Mouse (Mus musculus) heart, embryonic 12.5 days (tissue): Measurements from ENCODE around the gene Wfdc15b. TPM values are rescaled to one million over a fixed set of nuclear protein-coding genes. Genes with fewer than 3 reads are reported as not detected.
"Not testable (repeated sequence)": the region's sequence is repeated elsewhere in the genome, so short reads cannot be mapped to it uniquely, and the experiment has no call there.

Experiments
- ATAC-seq: fragments of 200-750 bp; cut with Nextera tagmentation; 2 replicates; pipeline ENCODE4 v1.8.0; 2017; ENCODE audit warnings: moderate TSS enrichment, moderate library complexity; ENCODE audit not compliant: insufficient number of reproducible peaks, low FRiP score
- H3K27ac ChIP-seq: fragments of 300-500 bp; sonication (generic); 2 replicates; pipeline ENCODE4 v1.5.1; 2016; ENCODE audit warnings: mild to moderate bottlenecking, moderate library complexity; ENCODE audit not compliant: poor library complexity, severe bottlenecking
- H3K27me3 ChIP-seq: fragments of 300-500 bp; sonication (generic); replicated peaks from 2 replicates; pipeline ENCODE4 v1.6.1; 2016; ENCODE audit warnings: mild to moderate bottlenecking, moderate library complexity
- H3K36me3 ChIP-seq: fragments of 300-500 bp; sonication (generic); 2 replicates; pipeline ENCODE4 v1.6.1; 2016; ENCODE audit warnings: mild to moderate bottlenecking, moderate library complexity
- H3K4me1 ChIP-seq: fragments of 300-500 bp; sonication (generic); replicated peaks from 2 replicates; pipeline ENCODE4 v1.6.1; 2016; ENCODE audit warnings: mild to moderate bottlenecking
- H3K4me2 ChIP-seq: fragments of 300-500 bp; sonication (generic); 2 replicates; pipeline ENCODE4 v1.6.1; 2016; ENCODE audit warnings: mild to moderate bottlenecking, moderate library complexity
- H3K4me3 ChIP-seq: fragments of 300-500 bp; sonication (generic); 2 replicates; pipeline ENCODE4 v1.5.1; 2016; ENCODE audit warnings: mild to moderate bottlenecking
- H3K9ac ChIP-seq: fragments of 300-500 bp; sonication (generic); 2 replicates; pipeline ENCODE4 v1.6.1; 2016; ENCODE audit warnings: mild to moderate bottlenecking, moderate library complexity
- H3K9me3 ChIP-seq: fragments of 300-500 bp; sonication (generic); replicated peaks from 2 replicates; pipeline ENCODE4 v1.6.1; 2016; ENCODE audit warnings: mild to moderate bottlenecking, moderate library complexity
- WGBS: fragments of 180-500 bp; shearing (Covaris S2); methylation state at CpG from one replicate; pipeline ENCODE4 v1.1.7; 2016; 5-methylcytosine and 5-hydroxymethylcytosine counted together
- polyA plus RNA-seq: library from polyadenylated mRNA; unstranded; fragments of >200 nt; fragmentation: Nextera tagmentation; extraction: Ambion mirVana; gene quantifications from 2 replicates; pipeline ENCODE4 v1.2.1, GENCODE M21; 2016

The Wfdc15b gene
- not detected in 2 replicates for polyA plus RNA-seq

GRCm38 (mm10) chr2:164221522-164221921, at the start of gene Wfdc15b:
Wfdc15b (minus strand) TSS chr2:164221660.
- Histone ChIP-seq H3K4me2 (no peak within 1 kb of the TSS), H3K9me3 (no peaks in the 10 kb centered on the region), H3K4me3 (no peak within 1 kb of the TSS), H3K4me1 (no peaks in the 10 kb centered on the region), H3K27ac (no peak within 1 kb of the TSS), H3K27me3 (no peaks in the 10 kb centered on the region), H3K9ac (no peak within 1 kb of the TSS), H3K36me3 (no peaks in the 10 kb centered on the region)
- no peak for ATAC-seq
- 76% methylated on average over 11 of the region's 11 CpGs for WGBS

GRCm38 (mm10) chr2:164256540-164256939, 35.1 kb upstream of the Wfdc15b start, which contains the start of gene Svs3b:
Svs3b (minus strand) TSS chr2:164256640.
- H3K36me3 ChIP-seq, H3K4me2 ChIP-seq: not testable (repeated sequence)
- WGBS: 50% methylated on average over 1 of the region's 1 CpGs

GRCm38 (mm10) chr2:164238366-164238765, 16.9 kb upstream of the Wfdc15b start, which contains the start of gene Svs2:
Svs2 (minus strand) TSS chr2:164238466.
- 0 out of 2 replicates have a peak, but pooled peaks cover 6% of the 10 kb centered on the region for H3K4me1 ChIP-seq
- H3K4me3 ChIP-seq: no peak within 1 kb of the TSS
- 82% methylated on average over 3 of the region's 3 CpGs for WGBS
- H3K27ac ChIP-seq: no peak within 1 kb of the TSS
- no peaks in the 10 kb centered on the region for H3K27me3 ChIP-seq
- no peak for ATAC-seq
- no peak within 1 kb of the TSS for H3K9ac ChIP-seq
- H3K36me3 ChIP-seq: no peaks in the 10 kb centered on the region
- no peak within 1 kb of the TSS for H3K4me2 ChIP-seq
- H3K9me3 ChIP-seq: no peaks in the 10 kb centered on the region

More at GRCm38 (mm10) chr2:164256540-164256939, 35.1 kb upstream of the Wfdc15b start, which contains the start of gene Svs3b:
- not testable (repeated sequence) for ATAC-seq, H3K27ac ChIP-seq, H3K9me3 ChIP-seq, H3K4me1 ChIP-seq, H3K9ac ChIP-seq, H3K27me3 ChIP-seq, H3K4me3 ChIP-seq

GRCm38 (mm10) chr2:164232671-164233070, 11.2 kb upstream of the Wfdc15b start:
- Histone ChIP-seq H3K4me3 (no peak overlapping the region), H3K9me3 (no peaks in the 10 kb centered on the region), H3K9ac (no peak overlapping the region), H3K4me2 (no peak overlapping the region), H3K27me3 (no peaks in the 10 kb centered on the region), H3K27ac (no peak overlapping the region), H3K36me3 (no peaks in the 10 kb centered on the region), H3K4me1 (no peaks in the 10 kb centered on the region)
- ATAC-seq: no peak
- WGBS: 82% methylated on average over 8 of the region's 8 CpGs

GRCm38 (mm10) chr2:164228361-164229070, 7.1 kb upstream of the Wfdc15b start:
- no peak for ATAC-seq
- no peak overlapping the region for H3K4me2 ChIP-seq
- H3K9ac ChIP-seq: no peak overlapping the region
- H3K4me1 ChIP-seq: no peaks in the 10 kb centered on the region
- H3K27me3 ChIP-seq: no peaks in the 10 kb centered on the region
- 72% methylated on average over 8 of the region's 8 CpGs for WGBS
- no peak overlapping the region for H3K4me3 ChIP-seq
- H3K9me3 ChIP-seq: no peaks in the 10 kb centered on the region
- H3K27ac ChIP-seq: no peak overlapping the region
- H3K36me3 ChIP-seq: no peaks in the 10 kb centered on the region

GRCm38 (mm10) chr2:164219295-164219694, 2.2 kb downstream of the Wfdc15b start:
- H3K4me3 ChIP-seq: no peak overlapping the region
- no peaks in the 10 kb centered on the region for H3K36me3 ChIP-seq
- H3K27me3 ChIP-seq: no peaks in the 10 kb centered on the region
- no peak overlapping the region for H3K27ac ChIP-seq
- no peaks in the 10 kb centered on the region for H3K4me1 ChIP-seq
- 77% methylated on average over 9 of the region's 9 CpGs for WGBS
- H3K9ac ChIP-seq: no peak overlapping the region
- H3K4me2 ChIP-seq: no peak overlapping the region
- H3K9me3 ChIP-seq: no peaks in the 10 kb centered on the region
- no peak for ATAC-seq

- Histone ChIP-seq H3K9ac (no peak overlapping the region), H3K36me3 (no peaks in the 10 kb centered on the region), H3K9me3 (peaks cover 5% of the 10 kb centered on the region; the same call in 1 of the 2 replicates), H3K4me1 (no peaks in the 10 kb centered on the region), H3K4me2 (no peak overlapping the region), H3K27me3 (no peaks in the 10 kb centered on the region), H3K27ac (no peak overlapping the region), H3K4me3 (no peak overlapping the region)
- ATAC-seq: no peak
- 75% methylated on average over 5 of the region's 5 CpGs for WGBS
Measured at GRCm38 (mm10) chr2:164212711-164213110, 8.7 kb downstream of the Wfdc15b start.

GRCm38 (mm10) chr2:164210892-164211291, 10.6 kb downstream of the Wfdc15b start:
- Histone ChIP-seq H3K9me3 (peaks cover 5% of the 10 kb centered on the region; the same call in 1 of the 2 replicates), H3K27ac (no peak overlapping the region), H3K9ac (no peak overlapping the region), H3K4me1 (no peaks in the 10 kb centered on the region), H3K27me3 (no peaks in the 10 kb centered on the region), H3K36me3 (no peaks in the 10 kb centered on the region), H3K4me3 (no peak overlapping the region), H3K4me2 (no peak overlapping the region)
- 90% methylated on average over 4 of the region's 4 CpGs for WGBS
- no peak for ATAC-seq

GRCm38 (mm10) chr2:164206676-164207075, 14.8 kb downstream of the Wfdc15b start:
- no peak for ATAC-seq
- 61% methylated on average over 4 of the region's 4 CpGs for WGBS
- Histone ChIP-seq H3K36me3 (no peaks in the 10 kb centered on the region), H3K27me3 (no peaks in the 10 kb centered on the region), H3K4me3 (no peak overlapping the region), H3K4me1 (no peaks in the 10 kb centered on the region), H3K9me3 (peaks cover 5% of the 10 kb centered on the region; the same call in 1 of the 2 replicates), H3K9ac (no peak overlapping the region), H3K4me2 (no peak overlapping the region), H3K27ac (no peak overlapping the region)

- H3K4me1 ChIP-seq, H3K36me3 ChIP-seq, H3K27ac ChIP-seq, H3K4me2 ChIP-seq, H3K4me3 ChIP-seq, H3K9me3 ChIP-seq, ATAC-seq, H3K27me3 ChIP-seq, H3K9ac ChIP-seq: not testable (repeated sequence)
- 88% methylated on average over 10 of the region's 10 CpGs for WGBS
Measured at GRCm38 (mm10) chr2:164206011-164206410, 15.4 kb downstream of the Wfdc15b start.

GRCm38 (mm10) chr2:164199626-164200327, 21.7 kb downstream of the Wfdc15b start, which contains the start of gene Wfdc15a:
Wfdc15a (minus strand) TSS chr2:164200130.
- no peak within 1 kb of the TSS for H3K4me2 ChIP-seq
- H3K4me3 ChIP-seq: no peak within 1 kb of the TSS
- H3K27ac ChIP-seq: no peak within 1 kb of the TSS
- no peaks in the 10 kb centered on the region for H3K27me3 ChIP-seq
- no peaks in the 10 kb centered on the region for H3K4me1 ChIP-seq
- ATAC-seq: no peak
- H3K9me3 ChIP-seq: no peaks in the 10 kb centered on the region
- no peak within 1 kb of the TSS for H3K9ac ChIP-seq
- no peaks in the 10 kb centered on the region for H3K36me3 ChIP-seq
- 72% methylated on average over 20 of the region's 20 CpGs for WGBS
